Mouse (Mus musculus) A20 (cell line): ENCODE measurements around the gene Stat4.
"Not testable (repeated sequence)": the region's sequence is repeated elsewhere in the genome, so short reads cannot be mapped to it uniquely, and the experiment has no call there.

Source experiments
- DNase-seq: peaks from one replicate; pipeline ENCODE4 v3.0.0-alpha.2; 2011; ENCODE audit warnings: low read depth, low spot score

The Stat4 gene

GRCm38 (mm10) chr1:52034816-52035752 is 48.1 kb downstream of the Stat4 start:
- no peak for DNase-seq

GRCm38 (mm10) chr1:52039151-52039550 is 52.2 kb downstream of the Stat4 start:
- DNase-seq, result no peak

- no peak for DNase-seq
Observed at GRCm38 (mm10) chr1:52039626-52040025, 52.7 kb downstream of the Stat4 start.

- DNase-seq, result no peak
Observed at GRCm38 (mm10) chr1:52040366-52041061, 53.6 kb downstream of the Stat4 start.

- no peak for DNase-seq
Observed at GRCm38 (mm10) chr1:52043191-52043590, 56.2 kb downstream of the Stat4 start.

GRCm38 (mm10) chr1:52046891-52047290 is 59.9 kb downstream of the Stat4 start:
- not testable (repeated sequence) for DNase-seq

GRCm38 (mm10) chr1:52048711-52049110 is 61.8 kb downstream of the Stat4 start:
- DNase-seq, result no peak

- no peak for DNase-seq
Observed at GRCm38 (mm10) chr1:52049827-52050226, 62.9 kb downstream of the Stat4 start.

- no peak for DNase-seq
Observed at GRCm38 (mm10) chr1:52051542-52051941, 64.6 kb downstream of the Stat4 start.

GRCm38 (mm10) chr1:52052910-52053309 is 66.0 kb downstream of the Stat4 start:
- DNase-seq, result no peak

- DNase-seq, result no peak
Observed at GRCm38 (mm10) chr1:52055947-52056346, 69.0 kb downstream of the Stat4 start.

GRCm38 (mm10) chr1:52057153-52057552 is 70.2 kb downstream of the Stat4 start:
- DNase-seq, result no peak

- no peak for DNase-seq
Observed at GRCm38 (mm10) chr1:52066276-52066675, 79.3 kb downstream of the Stat4 start.

GRCm38 (mm10) chr1:52066694-52067093 is 79.7 kb downstream of the Stat4 start:
- no peak for DNase-seq

- no peak for DNase-seq
Observed at GRCm38 (mm10) chr1:52079724-52080367, 92.9 kb downstream of the Stat4 start.

- DNase-seq, result no peak
Observed at GRCm38 (mm10) chr1:52080375-52080774, 93.4 kb downstream of the Stat4 start.

- DNase-seq, result peak; percentile 24
Observed at GRCm38 (mm10) chr1:52086236-52086635, 99.3 kb downstream of the Stat4 start.

- DNase-seq, result no peak
Observed at GRCm38 (mm10) chr1:52087128-52087527, 100.2 kb downstream of the Stat4 start.

- DNase-seq, result no peak
Observed at GRCm38 (mm10) chr1:52088634-52089033, 101.7 kb downstream of the Stat4 start.

GRCm38 (mm10) chr1:52098618-52099232 is 111.8 kb downstream of the Stat4 start:
- DNase-seq, result peak; percentile 54

GRCm38 (mm10) chr1:52100496-52100895 is 113.5 kb downstream of the Stat4 start:
- peak; percentile 55 for DNase-seq

- no peak for DNase-seq
Observed at GRCm38 (mm10) chr1:52102795-52103194, 115.8 kb downstream of the Stat4 start.
